ENCODE assay signal across 12 mouse cellular contexts in the genomic region with DNA sequence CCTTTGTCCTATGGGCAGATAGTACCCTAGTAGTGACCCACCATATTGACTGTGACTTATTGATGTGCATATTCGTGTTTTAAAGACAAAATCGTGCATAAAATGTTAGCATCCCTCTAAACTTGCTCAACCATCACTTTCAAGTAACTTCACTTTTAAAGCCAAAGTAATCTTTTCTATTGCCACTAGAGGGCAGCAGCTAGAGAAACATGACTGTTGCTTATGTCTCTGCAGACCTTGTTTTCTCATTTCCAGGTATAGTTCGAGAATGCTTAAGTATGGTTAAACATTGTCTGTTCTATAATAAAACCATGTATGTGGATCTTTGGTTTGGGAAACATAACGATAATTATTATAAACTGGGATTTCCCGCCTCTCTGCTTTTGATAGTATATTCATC. TPM values are rescaled to one million over a fixed set of nuclear protein-coding genes. Genes with fewer than 3 reads are reported as not detected.
DNase-seq lines count a peak whose midpoint lies in the region; TF ChIP-seq lines count a peak whose summit lies in the region.
"Had no signal": no experiment of that assay in that cellular context is flagged by ENCODE, and none has a peak within 500 bp of the region (broad histone marks: within the 10 kb centered on the region; RNA-seq: fewer than 3 reads in every experiment).

No protein-coding gene starts in this region.

- TF ChIP-seq CTCF in kidney, adult 2 months (conservative IDR thresholded peaks at IDR 0.05; ENCODE audit: insufficient read depth, insufficient read length, low read depth, low read length), result no peak

- WGBS in kidney, adult 2 months, result 41% methylated on average over 5 of the region's 5 CpGs

- DNase-seq in kidney, adult 2 months, result peak; percentile 20
- no peak for DNase-seq in kidney, postnatal 25 days
- DNase-seq in 3T3-L1 (ENCODE audit: low read depth, low spot score), result peak; percentile 66
- DNase-seq in A20 (ENCODE audit: low read depth, low spot score), result peak; percentile 17
- DNase-seq in c-Kit-negative CD71-positive TER-119-positive erythroid progenitor cells, embryonic 14.5 days (ENCODE audit: low read depth, low spot score), result peak; percentile 0
- DNase-seq in heart, adult 18-20 months, result no peak
- no peak for DNase-seq in spleen, adult 12 weeks (ENCODE audit: low spot score)
- DNase-seq: adrenal gland, adult 8-10 months; heart, postnatal 4 days had no signal

- no peak overlapping the region for H3K4me3 ChIP-seq in kidney, adult 2 months (ENCODE audit: insufficient read depth, low read depth, low read length)
- H3K4me3 ChIP-seq: embryonic facial prominence, embryonic 13.5 days; neural tube, embryonic 15.5 days had no signal

- no peak for TF ChIP-seq POLR2A in kidney, adult 2 months (IDR thresholded peaks at IDR 0.05; ENCODE audit: low read depth, low read length)

- H3K36me3 ChIP-seq in kidney, adult 2 months (ENCODE audit: control insufficient read depth, insufficient read depth, low read length), result no peaks in the 10 kb centered on the region
- H3K36me3 ChIP-seq: embryonic facial prominence, embryonic 13.5 days; neural tube, embryonic 15.5 days had no signal

- no peak overlapping the region for H3K27ac ChIP-seq in kidney, adult 2 months (ENCODE audit: insufficient read depth, low read depth, low read length)
- H3K27ac ChIP-seq: embryonic facial prominence, embryonic 13.5 days; neural tube, embryonic 15.5 days had no signal

- no peaks in the 10 kb centered on the region for H3K4me1 ChIP-seq in kidney, adult 2 months (ENCODE audit: control insufficient read depth, insufficient read depth, low read length)
- H3K4me1 ChIP-seq: embryonic facial prominence, embryonic 13.5 days; neural tube, embryonic 15.5 days had no signal

- no peaks in the 10 kb centered on the region for H3K27me3 ChIP-seq in kidney, adult 2 months (replicated peaks; ENCODE audit: control insufficient read depth, insufficient read depth, low read length)
- H3K27me3 ChIP-seq: neural tube, embryonic 15.5 days had no signal

RNA-seq across cellular contexts. Expression of a gene that starts 7.4 kb away (rescaled TPM):
- not detected in 2 replicates for polyA plus RNA-seq in kidney, adult 2 months (2012; rRNA removed)
- total RNA-seq in heart, adult 18-20 months (2021), result not detected
- total RNA-seq: heart, postnatal 4 days had no signal
- polyA plus RNA-seq: spleen, adult 2 months had no signal

Comparison
In these comparisons a context has a peak if more than half of its experiments do, and no peak if none do; other contexts are left out.
1. DNase-seq: peak in kidney, adult 2 months (single experiment), 3T3-L1 (single experiment), A20 (single experiment) and c-Kit-negative CD71-positive TER-119-positive erythroid progenitor cells, embryonic 14.5 days (single experiment); none in kidney, postnatal 25 days (0 of 2), heart, adult 18-20 months (0 of 2) and spleen, adult 12 weeks (single experiment).